Mouse (Mus musculus): ENCODE data around the gene Chd3. TPM values are rescaled to one million over a fixed set of nuclear protein-coding genes. Genes with fewer than 3 reads are reported as not detected.

Chd3 gene
- polyA plus RNA-seq, 1 experiment from 2014 or later: 59.7 TPM

- no peaks in the 10 kb centered on the region for H3K9me3 ChIP-seq (ENCODE audit: control insufficient read depth, low read length)
- ATAC-seq (ENCODE audit: low FRiP score, low TSS enrichment): no peak
- no peaks in the 10 kb centered on the region for H3K27me3 ChIP-seq (ENCODE audit: control insufficient read depth, insufficient read depth, low read length)
- peak overlapping the region; percentile 66 for H3K9ac ChIP-seq (ENCODE audit: low read depth, low read length)
- H3K4me3 ChIP-seq (ENCODE audit: low read length): peak overlapping the region; percentile 94
- H3K4me1 ChIP-seq (ENCODE audit: control insufficient read depth, insufficient read depth, low read length): peaks cover 28% of the 10 kb centered on the region
- peak overlapping the region; percentile 100 for H3K27ac ChIP-seq (ENCODE audit: low read depth, low read length)
- WGBS: 12% methylated on average over 6 of the region's 6 CpGs
- peaks cover 36% of the 10 kb centered on the region for H3K36me3 ChIP-seq (ENCODE audit: control insufficient read depth, insufficient read depth, low read length)
- H3K4me2 ChIP-seq (replicated peaks; ENCODE audit: low read depth, low read length): peak overlapping the region; percentile 84
These were observed 3.5 kb downstream of the Chd3 start for GRCm38 (mm10) chr11:69365722-69366121.

- peak; percentile 25 for ATAC-seq (ENCODE audit: low FRiP score, low TSS enrichment)
- H3K4me2 ChIP-seq (replicated peaks; ENCODE audit: low read depth, low read length): peak overlapping the region; percentile 84
- 4% methylated on average over 6 of the region's 6 CpGs for WGBS
- H3K36me3 ChIP-seq (ENCODE audit: control insufficient read depth, insufficient read depth, low read length): peaks cover 44% of the 10 kb centered on the region
- H3K9ac ChIP-seq (ENCODE audit: low read depth, low read length): peak overlapping the region; percentile 66; the same call in 1 of the 2 replicates
- H3K27ac ChIP-seq (ENCODE audit: low read depth, low read length): peak overlapping the region; percentile 100
- no peaks in the 10 kb centered on the region for H3K9me3 ChIP-seq (ENCODE audit: control insufficient read depth, low read length)
- H3K27me3 ChIP-seq (ENCODE audit: control insufficient read depth, insufficient read depth, low read length): no peaks in the 10 kb centered on the region
- peak overlapping the region; percentile 94 for H3K4me3 ChIP-seq (ENCODE audit: low read length)
- peaks cover 28% of the 10 kb centered on the region for H3K4me1 ChIP-seq (ENCODE audit: control insufficient read depth, insufficient read depth, low read length)
These were observed 4.3 kb downstream of the Chd3 start for GRCm38 (mm10) chr11:69364910-69365309.

- Histone ChIP-seq H3K4me1 (ENCODE audit: control insufficient read depth, insufficient read depth, low read length) (peaks cover 28% of the 10 kb centered on the region), H3K36me3 (ENCODE audit: control insufficient read depth, insufficient read depth, low read length) (peaks cover 49% of the 10 kb centered on the region), H3K4me2 (replicated peaks; ENCODE audit: low read depth, low read length) (peak overlapping the region; percentile 84), H3K9me3 (ENCODE audit: control insufficient read depth, low read length) (no peaks in the 10 kb centered on the region), H3K4me3 (ENCODE audit: low read length) (peak overlapping the region; percentile 94; the same call in 1 of the 2 replicates), H3K27ac (ENCODE audit: low read depth, low read length) (peak overlapping the region; percentile 100), H3K27me3 (ENCODE audit: control insufficient read depth, insufficient read depth, low read length) (no peaks in the 10 kb centered on the region), H3K9ac (ENCODE audit: low read depth, low read length) (peak overlapping the region; percentile 66; the same call in 1 of the 2 replicates)
- WGBS: 37% methylated on average over 8 of the region's 8 CpGs
- no peak for ATAC-seq (ENCODE audit: low FRiP score, low TSS enrichment)
These were observed 4.8 kb downstream of the Chd3 start for GRCm38 (mm10) chr11:69364376-69364775.

GRCm38 (mm10) chr11:69362479-69362878, 6.7 kb downstream of the Chd3 start:
- Histone ChIP-seq H3K9ac (ENCODE audit: low read depth, low read length) (no peak overlapping the region), H3K27ac (ENCODE audit: low read depth, low read length) (no peak overlapping the region), H3K4me3 (ENCODE audit: low read length) (no peak overlapping the region), H3K27me3 (ENCODE audit: control insufficient read depth, insufficient read depth, low read length) (no peaks in the 10 kb centered on the region), H3K36me3 (ENCODE audit: control insufficient read depth, insufficient read depth, low read length) (peaks cover 68% of the 10 kb centered on the region), H3K9me3 (ENCODE audit: control insufficient read depth, low read length) (no peaks in the 10 kb centered on the region), H3K4me2 (replicated peaks; ENCODE audit: low read depth, low read length) (no peak overlapping the region), H3K4me1 (ENCODE audit: control insufficient read depth, insufficient read depth, low read length) (peaks cover 23% of the 10 kb centered on the region)
- no peak for ATAC-seq (ENCODE audit: low FRiP score, low TSS enrichment)
- 72% methylated on average over 2 of the region's 2 CpGs for WGBS

GRCm38 (mm10) chr11:69362021-69362420, 7.2 kb downstream of the Chd3 start:
- Histone ChIP-seq H3K9me3 (ENCODE audit: control insufficient read depth, low read length) (no peaks in the 10 kb centered on the region), H3K27me3 (ENCODE audit: control insufficient read depth, insufficient read depth, low read length) (no peaks in the 10 kb centered on the region), H3K4me3 (ENCODE audit: low read length) (no peak overlapping the region), H3K27ac (ENCODE audit: low read depth, low read length) (no peak overlapping the region), H3K4me2 (replicated peaks; ENCODE audit: low read depth, low read length) (no peak overlapping the region), H3K36me3 (ENCODE audit: control insufficient read depth, insufficient read depth, low read length) (peaks cover 73% of the 10 kb centered on the region), H3K9ac (ENCODE audit: low read depth, low read length) (no peak overlapping the region), H3K4me1 (ENCODE audit: control insufficient read depth, insufficient read depth, low read length) (peaks cover 23% of the 10 kb centered on the region)
- WGBS: 63% methylated on average over 7 of the region's 7 CpGs
- ATAC-seq (ENCODE audit: low FRiP score, low TSS enrichment): no peak

GRCm38 (mm10) chr11:69357690-69358089, 11.5 kb downstream of the Chd3 start:
- 72% methylated on average over 12 of the region's 12 CpGs for WGBS
- H3K4me1 ChIP-seq (ENCODE audit: control insufficient read depth, insufficient read depth, low read length): no peaks in the 10 kb centered on the region
- no peak overlapping the region for H3K9ac ChIP-seq (ENCODE audit: low read depth, low read length)
- no peak overlapping the region for H3K4me2 ChIP-seq (replicated peaks; ENCODE audit: low read depth, low read length)
- no peak overlapping the region for H3K27ac ChIP-seq (ENCODE audit: low read depth, low read length)
- no peaks in the 10 kb centered on the region for H3K27me3 ChIP-seq (ENCODE audit: control insufficient read depth, insufficient read depth, low read length)
- no peak overlapping the region for H3K4me3 ChIP-seq (ENCODE audit: low read length)
- H3K9me3 ChIP-seq (ENCODE audit: control insufficient read depth, low read length): no peaks in the 10 kb centered on the region
- no peak for ATAC-seq (ENCODE audit: low FRiP score, low TSS enrichment)
- H3K36me3 ChIP-seq (ENCODE audit: control insufficient read depth, insufficient read depth, low read length): peaks cover 96% of the 10 kb centered on the region

- H3K4me2 ChIP-seq (replicated peaks; ENCODE audit: low read depth, low read length): no peak overlapping the region
- no peaks in the 10 kb centered on the region for H3K27me3 ChIP-seq (ENCODE audit: control insufficient read depth, insufficient read depth, low read length)
- 81% methylated on average over 5 of the region's 5 CpGs for WGBS
- no peak for ATAC-seq (ENCODE audit: low FRiP score, low TSS enrichment)
- H3K36me3 ChIP-seq (ENCODE audit: control insufficient read depth, insufficient read depth, low read length): peaks cover 97% of the 10 kb centered on the region
- H3K27ac ChIP-seq (ENCODE audit: low read depth, low read length): no peak overlapping the region
- no peak overlapping the region for H3K4me3 ChIP-seq (ENCODE audit: low read length)
- no peak overlapping the region for H3K9ac ChIP-seq (ENCODE audit: low read depth, low read length)
- H3K4me1 ChIP-seq (ENCODE audit: control insufficient read depth, insufficient read depth, low read length): no peaks in the 10 kb centered on the region
- H3K9me3 ChIP-seq (ENCODE audit: control insufficient read depth, low read length): no peaks in the 10 kb centered on the region
These were observed 12.7 kb downstream of the Chd3 start for GRCm38 (mm10) chr11:69356544-69356943.

- H3K4me2 ChIP-seq (replicated peaks; ENCODE audit: low read depth, low read length): no peak overlapping the region
- H3K4me3 ChIP-seq (ENCODE audit: low read length): no peak overlapping the region
- H3K9ac ChIP-seq (ENCODE audit: low read depth, low read length): no peak overlapping the region
- no peaks in the 10 kb centered on the region for H3K9me3 ChIP-seq (ENCODE audit: control insufficient read depth, low read length)
- H3K36me3 ChIP-seq (ENCODE audit: control insufficient read depth, insufficient read depth, low read length): peaks cover 84% of the 10 kb centered on the region
- ATAC-seq (ENCODE audit: low FRiP score, low TSS enrichment): no peak
- whole genome bisulfite sequencing: 92% methylated on average over 26 of the region's 26 CpGs
- H3K27ac ChIP-seq (ENCODE audit: low read depth, low read length): no peak overlapping the region
- H3K27me3 ChIP-seq (ENCODE audit: control insufficient read depth, insufficient read depth, low read length): no peaks in the 10 kb centered on the region
- H3K4me1 ChIP-seq (ENCODE audit: control insufficient read depth, insufficient read depth, low read length): peaks cover under 1% of the 10 kb centered on the region; the same call in 1 of the 2 replicates
These were observed 22.8 kb downstream of the Chd3 start for GRCm38 (mm10) chr11:69346441-69346840.

GRCm38 (mm10) chr11:69340161-69341131, 28.8 kb downstream of the Chd3 start, which contains the start of gene Rnf227:
TSS of gene Rnf227 (plus strand) at chr11:69340461.
- Histone ChIP-seq H3K27ac (ENCODE audit: low read depth, low read length) (peak within 1 kb of the TSS; percentile 71; the same call in 1 of the 2 replicates), H3K4me3 (ENCODE audit: low read length) (peak within 1 kb of the TSS; percentile 57), H3K9ac (ENCODE audit: low read depth, low read length) (peak within 1 kb of the TSS; percentile 70), H3K4me2 (replicated peaks; ENCODE audit: low read depth, low read length) (peak within 1 kb of the TSS; percentile 85), H3K27me3 (ENCODE audit: control insufficient read depth, insufficient read depth, low read length) (no peaks in the 10 kb centered on the region), H3K4me1 (ENCODE audit: control insufficient read depth, insufficient read depth, low read length) (peaks cover 12% of the 10 kb centered on the region), H3K9me3 (ENCODE audit: control insufficient read depth, low read length) (no peaks in the 10 kb centered on the region), H3K36me3 (ENCODE audit: control insufficient read depth, insufficient read depth, low read length) (peaks cover 25% of the 10 kb centered on the region)
- peak; percentile 90 for ATAC-seq (ENCODE audit: low FRiP score, low TSS enrichment)
- WGBS: 2% methylated on average over 99 of the region's 99 CpGs

Measured in kidney, embryonic 14.5 days (tissue).